Mouse (Mus musculus): ENCODE measurements around the gene Rpl19. TPM values are rescaled to one million over a fixed set of nuclear protein-coding genes. Genes with fewer than 3 reads are reported as not detected.
A peak's percentile ranks its signal among the peaks of the same experiment; 100 is the strongest.

Rpl19 gene
- total RNA-seq (2021): 100 to 1,000 TPM; 457 to 462 TPM
- long read RNA-seq, experiment 1, transcript Rpl19-201 (6 exons, 751 nt): major isoform, 105 of 123 reads
- long read RNA-seq, experiment 1, partial matches to known transcripts: 15 of 123 reads
- long read RNA-seq, experiment 1, other reads (novel, unspliced or antisense): 0 of 123 reads
- long read RNA-seq, experiment 2, transcript Rpl19-201 (6 exons, 751 nt): major isoform, 121 of 138 reads
- long read RNA-seq, experiment 2, partial matches to known transcripts: 16 of 138 reads
- long read RNA-seq, experiment 2, other reads (novel, unspliced or antisense): 1 of 138 reads

DNA sequence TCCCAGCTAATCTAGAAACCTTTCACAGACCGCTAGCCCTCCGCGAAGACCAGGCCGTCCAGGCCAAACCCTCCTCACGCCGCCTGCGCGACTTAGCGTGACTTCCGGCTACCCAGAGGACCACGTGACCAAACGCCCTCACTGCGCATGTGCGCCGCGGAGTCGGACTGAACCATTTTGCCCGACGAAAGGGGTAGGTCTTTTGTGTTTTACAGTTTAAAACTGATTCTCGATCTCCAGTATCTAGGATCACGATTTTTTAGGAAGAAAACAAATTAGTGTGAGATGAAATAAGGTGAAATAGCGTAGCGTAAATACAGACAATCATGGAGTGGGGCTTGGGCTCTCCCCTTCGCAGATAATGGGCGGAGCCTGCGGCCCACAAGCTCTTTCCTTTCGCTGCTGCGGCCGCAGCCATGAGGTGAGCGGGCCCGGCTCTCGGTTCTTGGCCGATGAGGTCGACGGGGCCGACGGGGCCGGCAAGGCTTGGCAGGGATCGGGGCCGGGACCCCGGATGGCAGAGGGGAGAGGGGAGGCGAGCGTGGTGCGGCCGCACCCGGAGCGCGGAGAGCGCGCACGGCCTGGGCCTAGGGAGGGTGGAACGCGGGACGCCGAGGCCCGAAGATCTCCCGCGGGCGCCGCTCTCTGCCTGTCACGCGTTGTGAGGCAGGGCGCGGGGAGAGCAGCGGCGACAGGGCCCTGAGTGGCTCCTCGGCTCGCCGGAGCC, at the start of gene Rpl19:
Gene Rpl19, plus strand, starts transcription at position 141 of the 727 bp plus-strand sequence.
- peak; percentile 94 for DNase-seq (ENCODE audit: low spot score)

DNA sequence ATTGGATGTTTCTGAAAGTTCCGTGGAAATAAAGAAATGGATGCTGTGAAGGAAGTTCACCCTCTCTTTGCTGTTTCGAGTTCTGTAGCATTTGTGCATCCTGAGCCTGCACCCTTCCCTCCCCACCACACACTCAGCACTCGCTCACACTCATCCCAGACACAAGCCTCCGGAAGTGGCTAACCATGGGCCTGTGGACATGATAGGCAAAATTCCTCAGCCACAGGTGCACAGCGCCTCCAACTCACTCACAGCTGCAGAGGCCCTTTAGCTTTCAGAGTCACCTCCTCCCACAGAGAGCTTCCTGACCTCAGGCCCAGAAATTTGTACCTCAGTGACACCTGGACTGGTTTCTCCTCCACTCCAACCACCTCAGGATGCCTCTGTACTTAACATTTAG, 48.7 kb upstream of the Rpl19 start:
- DNase-seq (ENCODE audit: low spot score): no peak

DNA sequence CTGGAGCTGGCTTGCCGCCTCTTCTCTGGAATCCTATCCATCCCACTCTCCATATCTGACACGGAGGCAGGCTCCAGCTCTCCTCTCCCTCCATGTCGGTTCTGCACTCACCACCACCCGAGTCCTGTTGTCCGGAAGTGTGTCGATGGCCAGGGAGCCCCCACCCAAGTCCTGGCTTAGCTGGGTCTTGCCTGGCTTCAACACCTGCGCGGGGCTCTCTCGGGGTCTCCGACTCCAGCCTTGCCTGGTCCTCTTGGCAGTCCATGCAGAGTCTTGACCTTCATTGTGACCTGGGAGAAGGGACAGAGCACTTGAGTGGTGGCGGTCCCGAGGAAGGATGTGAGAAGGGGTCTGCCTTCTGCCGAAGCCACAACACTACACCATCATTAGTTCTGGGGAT, 48.1 kb upstream of the Rpl19 start:
- no peak for DNase-seq (ENCODE audit: low spot score)

DNA sequence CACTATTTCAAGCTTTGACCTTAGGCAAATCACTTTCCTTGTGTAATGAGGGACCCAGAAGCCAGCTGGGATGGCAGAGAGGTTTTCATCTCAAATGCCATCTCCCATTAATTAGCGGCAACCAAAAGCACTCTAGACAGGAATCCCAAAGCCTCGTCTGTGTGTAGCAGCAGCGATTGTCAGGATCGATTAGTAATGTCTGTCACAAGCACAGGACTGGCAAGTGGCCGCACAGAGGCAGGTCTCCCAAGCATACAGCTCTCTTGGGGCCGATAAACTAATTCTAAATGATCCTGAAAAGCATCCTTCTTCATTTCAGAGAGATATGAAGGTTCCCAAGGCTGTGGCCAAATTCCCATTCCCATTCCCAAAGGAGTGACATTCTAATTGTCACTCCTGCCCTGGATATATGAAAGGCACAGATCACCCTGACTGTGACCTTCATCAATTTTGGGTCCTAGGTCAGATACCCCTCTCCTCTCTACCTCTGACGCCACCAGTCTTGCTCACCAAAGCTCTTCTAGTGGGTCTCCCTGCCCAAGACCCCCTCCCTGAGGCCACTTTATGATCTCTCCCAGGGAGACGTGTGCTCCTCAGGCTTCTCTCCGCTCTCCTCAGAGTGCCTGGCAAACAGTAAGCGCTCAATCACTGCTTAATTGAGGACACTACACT, 46.5 kb upstream of the Rpl19 start:
- no peak for DNase-seq (ENCODE audit: low spot score)

DNA sequence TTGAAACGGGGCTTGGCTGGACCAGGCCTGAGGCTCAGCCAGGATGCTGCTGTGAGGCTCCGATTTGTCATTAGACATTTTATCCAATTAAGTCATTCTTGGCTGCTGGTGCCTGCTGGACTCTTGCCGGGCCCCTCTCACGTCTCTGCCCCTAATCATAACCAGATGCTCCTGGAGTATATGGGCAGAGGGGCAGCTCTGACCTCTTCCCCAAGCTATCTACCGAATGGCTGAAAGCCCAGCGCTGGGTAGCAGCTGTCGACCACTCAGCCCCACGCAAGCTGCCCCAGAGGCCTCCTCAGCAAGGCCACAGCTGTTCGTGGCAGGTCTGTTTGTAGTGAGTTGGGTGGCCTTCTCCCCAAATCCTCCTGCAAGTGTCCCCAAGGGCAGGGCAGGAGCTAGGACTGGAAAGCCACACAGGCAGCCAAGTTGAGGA, 46.0 kb upstream of the Rpl19 start:
- DNase-seq (ENCODE audit: low spot score): peak; percentile 75

DNA sequence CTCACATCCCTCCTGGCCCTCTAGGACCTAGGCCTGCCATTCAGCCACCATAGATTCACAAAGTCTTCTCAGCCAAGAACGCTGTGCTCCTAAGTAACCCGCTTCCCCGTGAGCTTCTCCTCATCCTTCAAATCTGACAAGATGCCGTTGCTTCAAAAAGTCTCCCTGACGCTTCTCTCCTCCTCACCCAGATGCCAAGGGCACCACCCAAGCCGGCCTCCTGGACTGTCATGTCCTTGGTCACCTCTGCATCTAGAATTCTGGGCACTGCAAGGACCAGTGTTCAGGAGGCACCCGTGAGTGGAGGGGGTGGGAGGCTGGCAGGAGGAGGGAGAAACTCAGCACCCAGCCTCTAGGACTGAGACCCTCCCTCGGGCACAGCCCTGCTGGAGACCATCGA, 43.8 kb upstream of the Rpl19 start:
- DNase-seq (ENCODE audit: low spot score): no peak

DNA sequence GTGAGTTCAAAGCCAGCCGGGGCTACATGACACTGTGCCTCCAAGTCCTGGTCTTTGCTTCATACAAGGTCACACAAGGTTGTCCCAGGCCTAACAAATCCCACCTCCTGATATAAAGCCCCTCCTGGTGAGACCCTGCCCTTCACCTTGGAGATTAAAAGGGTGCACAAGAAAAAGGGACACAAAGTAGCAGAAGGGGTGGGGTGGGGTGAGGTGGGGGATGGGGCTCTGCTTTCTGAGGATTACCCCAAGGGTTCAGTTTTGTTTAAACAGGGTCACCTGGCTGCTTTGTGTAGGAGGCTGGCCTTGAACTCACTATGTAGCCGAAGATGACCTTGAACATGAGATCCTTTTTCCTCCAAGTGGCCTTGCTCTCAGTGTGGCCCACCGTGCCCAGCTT, 43.0 kb upstream of the Rpl19 start:
- DNase-seq (ENCODE audit: low spot score): no peak

DNA sequence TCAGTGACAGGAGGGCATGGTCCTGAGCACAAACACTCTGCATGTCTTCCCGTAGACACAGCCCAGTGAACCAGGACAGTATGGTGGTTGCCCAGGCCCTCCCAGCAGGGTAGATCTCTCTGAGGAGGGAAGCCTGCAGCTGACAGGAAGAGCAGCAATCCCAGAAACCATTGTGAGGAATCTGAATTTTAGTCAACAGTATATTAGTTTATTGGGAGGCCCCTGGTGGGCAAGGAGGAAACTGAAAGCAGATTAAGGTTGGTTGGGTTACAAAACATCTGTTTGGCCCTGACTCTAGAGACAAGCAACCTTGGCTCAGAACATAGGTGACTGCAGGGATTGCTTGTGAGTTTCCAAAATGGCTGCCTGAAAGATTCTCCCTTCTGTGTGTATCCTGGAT, 42.5 kb upstream of the Rpl19 start:
- DNase-seq (ENCODE audit: low spot score): no peak

DNA sequence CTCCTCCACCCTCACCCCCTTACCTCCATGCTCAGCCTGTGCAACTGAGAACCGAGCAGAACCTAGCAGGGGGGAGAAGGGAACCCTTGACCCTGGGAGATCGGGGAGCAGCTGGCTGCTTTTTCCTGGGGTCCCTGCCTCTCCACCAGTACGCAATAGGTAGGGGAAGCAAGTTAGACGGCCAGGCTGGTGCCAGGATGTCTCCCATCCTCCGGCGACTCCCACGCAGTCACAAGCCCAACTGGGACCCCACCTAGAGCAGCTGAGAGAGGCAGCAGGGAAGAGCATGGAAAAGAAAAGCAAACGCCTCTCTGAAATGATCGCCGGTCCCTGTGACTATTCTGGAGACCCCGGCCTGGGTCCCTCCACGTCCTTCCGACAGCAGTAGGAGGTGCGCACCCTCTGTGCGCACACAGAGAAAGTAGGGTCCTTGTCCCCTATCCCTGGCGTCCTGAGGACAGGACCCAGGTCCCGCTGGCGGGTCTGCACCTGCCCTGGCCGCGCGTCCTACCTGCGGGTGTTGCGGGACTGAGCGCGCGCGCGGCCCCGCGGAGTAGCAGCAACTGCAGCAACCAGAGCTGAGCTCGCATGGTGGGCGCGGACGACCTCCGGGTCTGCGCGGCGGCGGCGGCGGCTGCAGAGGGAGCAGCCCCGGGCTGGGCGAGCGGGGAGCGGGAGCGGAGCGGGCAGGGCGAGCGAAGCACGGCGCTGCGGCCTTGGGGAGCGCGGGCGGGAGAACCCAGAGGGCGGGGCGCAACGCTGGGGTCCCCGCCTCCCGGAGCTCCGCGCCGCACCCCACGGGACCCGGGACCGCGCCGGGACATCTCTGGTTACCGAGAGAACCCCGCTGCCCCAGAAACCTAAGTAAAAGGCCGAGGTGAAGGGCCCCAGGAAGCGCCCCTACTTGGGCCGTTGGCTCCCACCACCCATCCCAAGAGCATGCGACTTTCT, 40.5 kb upstream of the Rpl19 start, which contains the start of gene Plxdc1:
Gene Plxdc1, minus strand, starts transcription at position 718 of the 951 bp plus-strand sequence.
- DNase-seq (ENCODE audit: low spot score): no peak

DNA sequence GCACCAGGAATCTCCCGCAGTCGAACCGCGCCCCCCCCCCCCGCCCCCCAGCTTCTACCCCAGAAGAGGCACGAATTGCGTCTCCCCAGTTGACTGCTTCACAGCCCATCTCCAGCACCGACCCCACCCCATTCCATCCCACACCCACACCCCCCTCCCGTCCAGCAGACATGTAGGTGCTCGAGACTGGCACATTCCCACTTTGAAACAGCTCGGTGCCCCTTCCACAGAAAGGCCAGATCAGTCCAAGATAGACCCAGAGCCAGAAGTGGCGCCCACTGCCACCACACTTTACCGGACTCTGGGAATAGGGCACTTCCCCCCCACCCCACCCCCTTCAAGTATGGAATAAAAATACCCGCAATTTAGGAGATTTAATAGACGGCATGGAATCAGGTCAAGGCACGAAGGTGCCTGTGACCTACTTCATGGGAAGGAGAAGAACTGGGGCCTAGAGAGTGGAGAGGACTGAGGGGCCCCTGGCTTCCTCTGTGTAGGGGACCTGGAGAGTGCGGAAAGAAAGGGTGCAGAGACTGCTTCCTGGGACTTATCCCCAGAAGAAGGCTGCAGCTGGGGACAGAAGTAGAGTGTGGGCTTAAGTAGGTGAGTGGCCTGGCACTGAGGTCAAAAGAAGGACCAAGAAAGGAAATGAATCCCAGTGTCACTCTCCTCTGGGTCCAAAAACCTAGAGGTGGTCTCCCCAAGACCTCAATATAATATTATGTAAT, 39.6 kb upstream of the Rpl19 start:
- DNase-seq (ENCODE audit: low spot score): no peak

DNA sequence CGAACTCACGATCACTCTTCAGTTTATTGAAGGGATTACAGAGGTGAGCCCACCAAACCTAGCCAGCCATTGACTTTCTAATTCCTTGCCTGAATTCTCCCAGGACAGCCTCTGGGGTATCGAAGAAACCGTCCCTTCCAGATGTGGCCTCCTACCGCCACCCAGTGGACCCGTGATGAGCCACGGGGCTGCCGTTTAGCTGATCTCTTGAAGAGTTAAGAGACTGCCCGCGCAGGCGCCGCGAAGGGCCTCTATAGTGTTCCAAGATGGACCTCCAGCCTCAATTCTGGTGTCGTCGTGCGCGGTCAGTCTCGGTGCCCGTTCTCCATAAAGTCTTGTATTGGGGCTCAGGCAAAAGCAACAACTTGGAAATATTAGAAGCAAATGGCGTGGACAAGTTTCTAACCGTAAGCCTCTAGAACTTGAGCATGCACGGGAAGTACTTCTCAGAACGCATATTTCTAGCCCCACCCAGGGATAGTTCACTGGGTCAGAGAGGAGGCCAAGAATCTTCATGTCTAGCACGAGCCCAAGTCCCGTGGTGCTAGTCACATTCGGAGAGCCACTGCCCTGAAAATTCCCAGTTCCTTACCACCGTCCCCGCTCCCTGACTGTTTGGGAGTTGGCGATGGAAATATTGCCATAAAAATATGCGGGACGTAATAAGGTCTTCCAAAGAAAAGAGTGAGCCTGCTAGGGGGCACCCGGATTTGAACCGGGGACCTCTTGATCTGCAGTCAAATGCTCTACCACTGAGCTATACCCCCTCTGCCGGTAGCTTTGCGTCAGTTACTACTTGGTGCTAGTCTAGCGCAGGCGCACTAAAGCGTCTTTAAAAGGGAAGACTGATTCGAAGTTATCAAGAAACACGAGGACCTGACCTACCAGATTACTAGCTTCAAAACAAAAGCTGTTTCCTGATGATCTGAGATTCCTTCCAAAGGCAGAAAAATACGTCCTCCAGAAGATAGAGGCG, 38.7 kb upstream of the Rpl19 start:
- DNase-seq (ENCODE audit: low spot score): peak; percentile 94

DNA sequence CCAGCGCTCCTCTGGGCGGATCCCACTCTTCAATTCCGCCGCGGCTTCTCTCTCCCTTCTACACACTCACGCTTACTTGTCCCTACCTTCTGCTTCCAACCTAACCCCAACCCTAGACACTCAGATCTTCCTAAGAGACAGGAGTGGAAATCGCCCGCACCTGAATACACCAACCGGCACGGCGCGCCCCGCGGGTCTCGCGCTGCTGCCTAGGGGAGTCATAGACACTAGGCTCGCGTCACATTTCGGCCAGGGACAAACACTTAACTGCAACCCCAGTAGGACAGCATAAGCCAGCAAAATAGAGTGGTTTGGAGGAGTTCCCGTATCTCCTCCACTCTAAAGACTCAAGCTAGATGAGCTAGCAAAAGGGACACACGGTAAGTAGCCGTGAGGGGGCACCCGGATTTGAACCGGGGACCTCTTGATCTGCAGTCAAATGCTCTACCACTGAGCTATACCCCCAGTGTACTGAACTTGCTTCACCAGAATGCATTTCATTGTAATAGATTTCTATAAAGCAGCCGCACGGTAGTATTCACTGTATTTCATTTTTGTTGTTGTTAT, 37.9 kb upstream of the Rpl19 start:
- DNase-seq (ENCODE audit: low spot score): peak; percentile 90

DNA sequence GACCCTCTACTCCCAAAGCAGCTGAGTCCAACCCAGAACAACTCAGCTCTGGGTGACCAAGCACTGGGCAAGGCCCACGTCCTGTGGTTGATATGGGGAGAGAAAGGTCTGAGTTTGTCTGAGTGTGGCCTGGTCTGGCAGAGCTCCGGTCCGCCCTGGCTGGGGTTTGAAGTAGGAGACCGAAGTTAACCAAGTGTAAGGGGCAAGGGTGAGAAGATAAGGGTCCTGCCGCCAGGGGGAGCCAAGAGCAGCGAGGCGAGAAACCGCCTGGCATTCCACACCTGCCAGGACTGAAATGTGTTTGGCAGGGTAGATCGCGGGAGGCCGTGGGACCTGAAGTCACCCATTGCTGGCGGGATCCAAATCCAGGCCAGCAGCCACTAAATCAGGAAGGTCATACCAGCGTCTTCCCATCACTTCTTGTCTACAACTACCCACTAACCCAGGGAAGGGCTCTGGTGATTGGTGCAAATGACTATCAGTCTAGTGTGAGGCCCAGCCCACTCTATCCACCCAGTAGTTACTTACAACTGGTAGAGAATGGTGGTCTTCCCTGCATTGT, 31.9 kb upstream of the Rpl19 start:
- DNase-seq (ENCODE audit: low spot score): peak; percentile 81

DNA sequence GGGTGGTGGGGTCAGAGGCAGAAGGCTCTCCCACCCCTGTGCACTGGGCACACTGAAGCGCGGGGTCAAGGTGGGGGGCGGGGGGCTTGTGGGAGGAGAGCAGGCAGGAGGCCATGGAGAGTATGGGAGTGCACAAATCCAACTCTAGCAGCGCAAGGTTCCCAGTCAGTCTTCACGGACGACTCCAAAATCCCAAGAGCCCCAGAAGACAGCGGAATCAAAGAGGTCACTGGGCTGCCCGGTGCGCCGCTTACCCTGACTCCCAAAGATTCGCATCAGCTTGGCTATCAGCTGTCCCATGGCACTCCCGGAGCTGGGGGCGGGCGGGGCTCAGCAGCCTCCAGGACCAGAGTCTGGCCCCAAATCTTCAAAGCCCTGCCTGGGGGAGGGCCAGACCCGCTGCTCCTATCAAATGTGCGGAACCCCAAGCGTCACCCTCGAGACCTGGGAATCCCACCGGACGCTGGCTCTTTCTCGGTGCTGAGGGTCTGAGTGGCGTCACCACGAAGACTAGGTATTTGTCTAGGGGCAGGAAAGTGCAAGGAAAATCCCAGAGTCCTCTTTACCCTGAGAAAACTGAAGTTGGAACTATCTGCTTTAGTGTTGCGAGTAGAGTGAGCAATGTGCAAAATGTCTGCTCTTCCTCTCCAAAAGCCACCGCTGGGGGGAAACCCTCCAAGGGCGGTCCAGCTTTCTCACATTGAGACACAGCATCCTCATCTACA, 30.8 kb upstream of the Rpl19 start, which contains the start of gene Arl5c:
Gene Arl5c, minus strand, starts transcription at position 618 of the 725 bp plus-strand sequence.
- DNase-seq (ENCODE audit: low spot score): peak; percentile 36

DNA sequence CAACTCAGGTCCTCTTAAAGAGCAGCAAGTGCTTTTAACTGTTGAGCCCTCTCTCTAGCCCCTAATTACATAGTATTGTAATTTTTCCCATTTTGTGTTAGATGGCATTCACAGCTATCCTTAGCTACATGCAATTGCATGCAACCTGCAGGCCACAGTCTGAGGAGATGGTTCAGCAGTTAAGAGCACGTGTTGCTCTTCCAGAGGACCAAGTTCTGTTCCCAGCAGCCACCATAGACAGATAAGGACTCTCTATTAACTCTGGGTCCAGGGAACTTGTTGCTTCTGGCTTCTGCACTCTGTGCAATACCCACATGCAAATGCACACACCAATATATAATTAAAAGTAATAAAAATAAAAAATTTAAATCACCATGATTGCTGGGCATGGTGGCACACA, 29.8 kb upstream of the Rpl19 start:
- no peak for DNase-seq (ENCODE audit: low spot score)

DNA sequence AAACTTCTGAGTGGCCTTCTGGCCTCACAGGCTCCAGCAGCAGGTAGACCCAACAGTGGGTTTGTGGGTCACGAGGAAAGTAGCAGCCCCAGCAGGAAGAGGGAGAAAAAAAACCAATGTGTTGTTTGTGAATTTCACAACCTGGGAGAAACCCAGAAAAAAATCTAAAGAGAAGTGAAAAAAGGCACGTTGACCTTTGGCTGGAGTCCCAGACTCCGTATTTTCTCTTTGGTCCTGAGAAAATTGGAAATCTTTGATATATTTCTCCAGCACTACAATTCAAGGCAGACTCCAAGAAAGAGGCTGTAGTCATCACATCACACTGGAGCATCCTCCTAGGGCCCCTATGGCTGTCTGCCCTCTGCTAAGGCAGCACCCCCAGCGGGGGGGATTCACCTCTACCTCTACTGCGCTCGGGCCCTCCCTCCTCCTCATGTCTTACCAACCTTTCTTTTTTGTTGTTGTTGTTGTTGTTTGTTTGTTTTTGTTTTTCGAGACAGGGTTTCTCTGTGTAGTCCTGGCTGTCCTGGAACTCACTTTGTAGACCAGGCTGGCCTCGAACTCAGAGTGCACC, 29.0 kb upstream of the Rpl19 start:
- DNase-seq (ENCODE audit: low spot score): no peak

DNA sequence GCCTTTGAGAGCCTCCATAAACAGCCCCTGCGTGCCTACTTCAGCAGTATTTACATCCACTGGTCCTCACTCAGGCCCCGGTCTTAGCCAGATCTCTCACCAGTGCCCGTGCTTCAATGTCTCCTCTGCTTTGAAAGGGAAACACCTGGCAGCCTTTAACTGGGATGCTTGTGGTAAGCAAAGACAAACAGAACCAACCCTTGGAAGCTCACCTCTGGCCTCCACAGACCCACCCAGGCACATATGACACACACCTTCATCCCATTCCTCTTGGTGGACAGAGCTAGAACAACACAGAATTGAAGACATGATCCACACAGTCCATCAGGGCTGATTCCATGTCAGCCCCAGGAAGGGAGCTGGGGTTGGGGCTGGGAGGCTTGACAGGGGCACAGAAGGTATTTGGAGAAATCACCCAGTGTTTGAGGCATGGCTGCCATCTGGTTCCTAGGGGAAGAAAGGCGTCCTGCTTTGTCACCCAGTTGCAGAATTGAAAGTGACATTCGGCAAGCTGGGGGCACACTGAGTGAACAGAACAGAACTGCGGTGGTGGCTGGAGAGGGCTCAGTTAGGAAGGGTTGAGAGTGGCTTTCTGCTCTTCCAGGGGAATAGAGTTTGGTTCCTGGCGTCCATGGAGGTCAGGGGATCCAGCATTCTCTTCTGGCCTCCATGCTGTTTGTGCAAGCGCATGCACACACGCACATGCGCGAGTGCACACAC, 28.3 kb upstream of the Rpl19 start:
- no peak for DNase-seq (ENCODE audit: low spot score)
